ENCODE assay signal across 7 mouse cellular contexts in the genomic region with DNA sequence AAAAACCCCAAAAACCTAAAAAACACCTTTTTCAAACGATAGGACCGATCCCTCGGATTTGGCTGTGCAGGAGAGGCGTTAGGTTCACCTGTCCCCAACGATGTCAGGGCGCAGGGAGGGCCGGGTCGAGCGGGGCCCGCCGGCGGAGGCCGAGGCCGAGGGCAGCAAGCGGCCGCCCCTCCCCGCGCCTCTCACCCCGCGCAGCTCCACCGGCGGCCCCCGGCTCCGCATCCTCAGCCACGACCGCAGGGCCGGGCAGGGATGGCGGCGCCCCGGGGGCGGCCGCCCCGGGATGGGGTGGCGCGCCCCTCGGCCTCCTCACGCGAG. TPM values are rescaled to one million over a fixed set of nuclear protein-coding genes. Genes with fewer than 3 reads are reported as not detected.
DNase-seq lines count a peak whose midpoint lies in the region; ATAC-seq and TF ChIP-seq lines count a peak whose summit lies in the region.

No protein-coding gene starts in this region.

- H3K9ac ChIP-seq in lung, postnatal 0 days (replicated peaks; ENCODE audit: low read depth) = peak overlapping the region; percentile 60
- H3K9ac ChIP-seq in forebrain, embryonic 12.5 days = peak overlapping the region; percentile 96
- H3K9ac ChIP-seq in limb, embryonic 15.5 days = peak overlapping the region; percentile 78
- H3K9ac ChIP-seq in stomach, embryonic 15.5 days = peak overlapping the region; percentile 78

- H3K4me1 ChIP-seq in lung, postnatal 0 days (ENCODE audit: insufficient read depth, low read depth, low read length) = peaks cover 13% of the 10 kb centered on the region
- H3K4me1 ChIP-seq in forebrain, embryonic 12.5 days = peaks cover 45% of the 10 kb centered on the region
- peaks cover 28% of the 10 kb centered on the region for H3K4me1 ChIP-seq in limb, embryonic 15.5 days
- H3K4me1 ChIP-seq in stomach, embryonic 15.5 days = peaks cover 15% of the 10 kb centered on the region

- H3K27ac ChIP-seq in lung, postnatal 0 days (ENCODE audit: low read length) = no peak overlapping the region
- H3K27ac ChIP-seq in forebrain, embryonic 12.5 days = peak overlapping the region; percentile 90
- peak overlapping the region; percentile 86; the same call in 1 of the 2 replicates for H3K27ac ChIP-seq in limb, embryonic 15.5 days
- H3K27ac ChIP-seq in stomach, embryonic 15.5 days = peak overlapping the region; percentile 93; the same call in 1 of the 2 replicates

- DNase-seq in lung, postnatal 0 days (ENCODE audit: low spot score) = no peak
- no peak for DNase-seq in lung, postnatal 14 days
- DNase-seq in layer of hippocampus, adult 9-10 months (ENCODE audit: low spot score) = no peak
- DNase-seq in urinary bladder, postnatal 10 days (ENCODE audit: low spot score) = no peak

- H3K4me2 ChIP-seq in lung, postnatal 0 days (replicated peaks; ENCODE audit: low read depth, low read length) = peak overlapping the region; percentile 100
- H3K4me2 ChIP-seq in forebrain, embryonic 12.5 days = peak overlapping the region; percentile 100
- H3K4me2 ChIP-seq in limb, embryonic 15.5 days = peak overlapping the region; percentile 97
- H3K4me2 ChIP-seq in stomach, embryonic 15.5 days = peak overlapping the region; percentile 97

- no peak for TF ChIP-seq EP300 in lung, postnatal 0 days (IDR thresholded peaks at IDR 0.05)

- no peak for TF ChIP-seq CTCF in lung, postnatal 0 days (IDR thresholded peaks at IDR 0.05)

- ATAC-seq in lung, postnatal 0 days = peak; percentile 65
- ATAC-seq in forebrain, embryonic 12.5 days (ENCODE audit: low FRiP score) = peak; percentile 75
- ATAC-seq in limb, embryonic 15.5 days (ENCODE audit: insufficient number of reproducible peaks, low FRiP score, low TSS enrichment, low read depth) = peak; percentile 35
- no peak; the same call in 1 of the 2 replicates for ATAC-seq in stomach, embryonic 15.5 days (ENCODE audit: insufficient read depth, low FRiP score, low read depth)

- WGBS in lung, postnatal 0 days = 5% methylated on average over 29 of the region's 38 CpGs
- 0% methylated on average over 35 of the region's 38 CpGs for WGBS in forebrain, embryonic 12.5 days
- 0% methylated on average over 26 of the region's 38 CpGs for WGBS in limb, embryonic 15.5 days
- under 1% methylated on average over 38 of the region's 38 CpGs for WGBS in stomach, embryonic 15.5 days

- peak overlapping the region; percentile 93 for H3K4me3 ChIP-seq in lung, postnatal 0 days (ENCODE audit: low read depth, low read length)
- H3K4me3 ChIP-seq in forebrain, embryonic 12.5 days (replicated peaks) = peak overlapping the region; percentile 92
- H3K4me3 ChIP-seq in limb, embryonic 15.5 days = peak overlapping the region; percentile 92
- H3K4me3 ChIP-seq in stomach, embryonic 15.5 days (replicated peaks) = peak overlapping the region; percentile 76

- H3K27me3 ChIP-seq in lung, postnatal 0 days (replicated peaks; ENCODE audit: insufficient read depth, low read length) = no peaks in the 10 kb centered on the region
- H3K27me3 ChIP-seq in forebrain, embryonic 12.5 days = no peaks in the 10 kb centered on the region
- H3K27me3 ChIP-seq in limb, embryonic 15.5 days = no peaks in the 10 kb centered on the region
- no peaks in the 10 kb centered on the region for H3K27me3 ChIP-seq in stomach, embryonic 15.5 days (replicated peaks)

- H3K9me3 ChIP-seq in lung, postnatal 0 days (ENCODE audit: low read length) = no peaks in the 10 kb centered on the region
- H3K9me3 ChIP-seq in forebrain, embryonic 12.5 days = no peaks in the 10 kb centered on the region
- H3K9me3 ChIP-seq in limb, embryonic 15.5 days = no peaks in the 10 kb centered on the region
- H3K9me3 ChIP-seq in stomach, embryonic 15.5 days = no peaks in the 10 kb centered on the region

- H3K36me3 ChIP-seq in lung, postnatal 0 days (ENCODE audit: insufficient read depth, low read length) = no peaks in the 10 kb centered on the region
- peaks cover 21% of the 10 kb centered on the region for H3K36me3 ChIP-seq in forebrain, embryonic 12.5 days (replicated peaks)
- H3K36me3 ChIP-seq in limb, embryonic 15.5 days = peaks cover 15% of the 10 kb centered on the region
- no peaks in the 10 kb centered on the region for H3K36me3 ChIP-seq in stomach, embryonic 15.5 days

RNA-seq across cellular contexts. Expression of a gene that starts 0.2 kb away (rescaled TPM):
- polyA plus RNA-seq in lung, postnatal 0 days (2015; fragmentation: Nextera tagmentation; extraction: Ambion mirVana) = 4.9 TPM in 2 replicates
- polyA plus RNA-seq in forebrain, embryonic 12.5 days (2016; fragmentation: Nextera tagmentation; extraction: Ambion mirVana) = 15.4 and 16.2 TPM in 2 replicates
- 5.8 and 9.0 TPM in 2 replicates for polyA plus RNA-seq in limb, embryonic 15.5 days (2015; fragmentation: Nextera tagmentation; extraction: Ambion mirVana)
- polyA plus RNA-seq in stomach, embryonic 15.5 days (2015; fragmentation: Nextera tagmentation; extraction: Ambion mirVana) = 7.1 and 8.3 TPM in 2 replicates

RNA-seq across cellular contexts. Expression of a gene that starts 15.0 kb away (rescaled TPM):
- polyA plus RNA-seq in lung, postnatal 0 days (2015; fragmentation: Nextera tagmentation; extraction: Ambion mirVana) = 2.2 and 2.8 TPM in 2 replicates
- polyA plus RNA-seq in forebrain, embryonic 12.5 days (2016; fragmentation: Nextera tagmentation; extraction: Ambion mirVana) = 9.6 and 10.1 TPM in 2 replicates
- 2.8 and 3.2 TPM in 2 replicates for polyA plus RNA-seq in limb, embryonic 15.5 days (2015; fragmentation: Nextera tagmentation; extraction: Ambion mirVana)
- 2.9 and 4.2 TPM in 2 replicates for polyA plus RNA-seq in stomach, embryonic 15.5 days (2015; fragmentation: Nextera tagmentation; extraction: Ambion mirVana)

RNA-seq across cellular contexts. Expression of a gene that starts 20.4 kb away (rescaled TPM):
- polyA plus RNA-seq in lung, postnatal 0 days (2015; fragmentation: Nextera tagmentation; extraction: Ambion mirVana) = 0.12 TPM in 1 of 2 replicates, not detected in the other
- 21.4 and 24.8 TPM in 2 replicates for polyA plus RNA-seq in forebrain, embryonic 12.5 days (2016; fragmentation: Nextera tagmentation; extraction: Ambion mirVana)
- polyA plus RNA-seq in limb, embryonic 15.5 days (2015; fragmentation: Nextera tagmentation; extraction: Ambion mirVana) = 0.20 TPM in 1 of 2 replicates, not detected in the other
- polyA plus RNA-seq in stomach, embryonic 15.5 days (2015; fragmentation: Nextera tagmentation; extraction: Ambion mirVana) = 1.6 and 1.8 TPM in 2 replicates

RNA-seq across cellular contexts. Expression of a gene that starts 57.0 kb away (rescaled TPM):
- 12.6 and 13.6 TPM in 2 replicates for polyA plus RNA-seq in lung, postnatal 0 days (2015; fragmentation: Nextera tagmentation; extraction: Ambion mirVana)
- polyA plus RNA-seq in forebrain, embryonic 12.5 days (2016; fragmentation: Nextera tagmentation; extraction: Ambion mirVana) = 108 and 118 TPM in 2 replicates
- polyA plus RNA-seq in limb, embryonic 15.5 days (2015; fragmentation: Nextera tagmentation; extraction: Ambion mirVana) = 29.0 and 32.3 TPM in 2 replicates
- 27.1 and 30.8 TPM in 2 replicates for polyA plus RNA-seq in stomach, embryonic 15.5 days (2015; fragmentation: Nextera tagmentation; extraction: Ambion mirVana)
